Mouse (Mus musculus) megakaryocyte, embryonic 14.5 days (primary cell): ENCODE measurements around the gene Sema5b.

ENCODE experiments used
- FLI1 ChIP-seq: IDR thresholded peaks from 2 replicates; pipeline ENCODE4 v1.6.1; 2012; ENCODE audit warnings: low read length, inconsistent platforms, mixed read lengths
- GATA1 ChIP-seq: IDR thresholded peaks from 3 replicates; pipeline ENCODE4 v1.6.1; 2012; ENCODE audit warnings: mixed read lengths, low read length, inconsistent platforms, borderline replicate concordance

DNA sequence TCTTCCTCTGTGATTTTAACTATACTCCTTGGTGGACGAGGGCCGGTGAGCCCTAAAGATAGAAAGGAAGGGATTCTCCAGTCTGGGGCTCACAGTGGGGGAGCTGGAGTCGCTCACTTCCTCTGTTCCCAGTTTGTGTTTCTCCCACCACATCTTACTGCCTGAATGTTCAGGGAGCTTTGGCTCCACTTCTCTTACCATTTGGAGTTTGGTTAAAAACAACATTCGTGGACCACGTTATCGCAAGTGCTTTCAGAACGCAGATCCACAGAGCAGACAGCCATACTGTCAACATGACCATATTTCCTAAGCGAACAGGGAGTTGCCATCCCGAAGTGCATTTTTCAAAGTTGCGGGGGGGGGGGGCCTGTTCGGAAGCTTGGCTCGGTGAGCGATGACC lies 144.1 kb downstream of the Sema5b start:
- TF ChIP-seq GATA1 (no peak), FLI1 (no peak)
